Mouse (Mus musculus) neural tube, postnatal 0 days (tissue): Measurements from ENCODE around the gene Fbxw20. TPM values are rescaled to one million over a fixed set of nuclear protein-coding genes. Genes with fewer than 3 reads are reported as not detected.

ENCODE experiments used
- polyA plus RNA-seq: library from polyadenylated mRNA; unstranded; fragments of >200 nt; fragmentation: Nextera tagmentation; extraction: Ambion mirVana; gene quantifications from 2 replicates; pipeline ENCODE4 v1.2.1, GENCODE M21; 2015

The Fbxw20 gene
- polyA plus RNA-seq = 0.14 TPM in 1 of 2 replicates, not detected in the other

GRCm38 (mm10) chr9:109234654-109235053, at the start of gene Fbxw20:
TSS of gene Fbxw20 (minus strand) at chr9:109234754.

GRCm38 (mm10) chr9:109195875-109196274, 38.7 kb downstream of the Fbxw20 start, which contains the start of gene Fbxw13:
TSS of gene Fbxw13 (minus strand) at chr9:109195975.

Other genes starting within 250 kb of the Fbxw20 start
- 0.13 TPM in 1 of 2 replicates, not detected in the other for gene Ucn2, start 248.7 kb downstream of the Fbxw20 start, polyA plus RNA-seq
- gene Pfkfb4, start 243.0 kb downstream of the Fbxw20 start, polyA plus RNA-seq = 16.8 and 21.5 TPM in 2 replicates
- 84.2 and 85.5 TPM in 2 replicates for gene Shisa5, start 196.2 kb downstream of the Fbxw20 start, polyA plus RNA-seq
- 15.9 and 21.4 TPM in 2 replicates for gene Trex1, start 175.0 kb downstream of the Fbxw20 start, polyA plus RNA-seq
- 26.0 and 28.4 TPM in 2 replicates for gene Atrip, start 160.6 kb downstream of the Fbxw20 start, polyA plus RNA-seq
- 7.3 and 8.0 TPM in 2 replicates for gene Ccdc51, start 152.3 kb downstream of the Fbxw20 start, polyA plus RNA-seq
- gene Tma7, start 152.2 kb downstream of the Fbxw20 start, polyA plus RNA-seq = 806 and 829 TPM in 2 replicates
- gene Plxnb1, start 139.4 kb downstream of the Fbxw20 start, polyA plus RNA-seq = 8.7 and 11.0 TPM in 2 replicates
- gene Fbxw21, start 72.7 kb downstream of the Fbxw20 start, polyA plus RNA-seq = not detected in 2 replicates
- not detected in 2 replicates for gene Fbxw13, start 38.8 kb downstream of the Fbxw20 start, polyA plus RNA-seq
- gene Fbxw14, start 52.9 kb upstream of the Fbxw20 start, polyA plus RNA-seq = not detected in 2 replicates
- not detected in 2 replicates for gene Fbxw28, start 104.9 kb upstream of the Fbxw20 start, polyA plus RNA-seq
- gene Fbxw22, start 169.5 kb upstream of the Fbxw20 start, polyA plus RNA-seq = not detected in 2 replicates
- gene Fbxw16, start 214.4 kb upstream of the Fbxw20 start, polyA plus RNA-seq = not detected in 2 replicates